Mouse (Mus musculus): ENCODE measurements around the gene Traip.

The Traip gene

DNA sequence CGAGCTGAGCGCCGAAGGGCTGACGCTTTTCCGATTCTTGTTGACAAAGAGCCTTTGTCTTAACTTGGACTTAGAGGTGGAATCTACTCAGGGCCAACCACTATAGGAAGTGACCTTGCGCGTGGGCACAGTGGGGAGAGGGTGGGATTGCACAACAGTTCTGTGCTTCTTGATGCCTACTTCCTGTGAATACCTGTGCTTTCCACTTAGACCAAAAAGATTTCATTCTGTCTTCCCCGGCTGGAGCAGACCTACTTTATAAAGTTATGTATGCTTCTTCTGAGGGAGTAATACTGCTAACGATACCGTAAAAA is at the start of gene Traip:
Traip (plus strand) TSS at position 215 of the 314 bp plus-strand sequence.
- DNase-seq (ENCODE audit: low spot score) = no peak

DNA sequence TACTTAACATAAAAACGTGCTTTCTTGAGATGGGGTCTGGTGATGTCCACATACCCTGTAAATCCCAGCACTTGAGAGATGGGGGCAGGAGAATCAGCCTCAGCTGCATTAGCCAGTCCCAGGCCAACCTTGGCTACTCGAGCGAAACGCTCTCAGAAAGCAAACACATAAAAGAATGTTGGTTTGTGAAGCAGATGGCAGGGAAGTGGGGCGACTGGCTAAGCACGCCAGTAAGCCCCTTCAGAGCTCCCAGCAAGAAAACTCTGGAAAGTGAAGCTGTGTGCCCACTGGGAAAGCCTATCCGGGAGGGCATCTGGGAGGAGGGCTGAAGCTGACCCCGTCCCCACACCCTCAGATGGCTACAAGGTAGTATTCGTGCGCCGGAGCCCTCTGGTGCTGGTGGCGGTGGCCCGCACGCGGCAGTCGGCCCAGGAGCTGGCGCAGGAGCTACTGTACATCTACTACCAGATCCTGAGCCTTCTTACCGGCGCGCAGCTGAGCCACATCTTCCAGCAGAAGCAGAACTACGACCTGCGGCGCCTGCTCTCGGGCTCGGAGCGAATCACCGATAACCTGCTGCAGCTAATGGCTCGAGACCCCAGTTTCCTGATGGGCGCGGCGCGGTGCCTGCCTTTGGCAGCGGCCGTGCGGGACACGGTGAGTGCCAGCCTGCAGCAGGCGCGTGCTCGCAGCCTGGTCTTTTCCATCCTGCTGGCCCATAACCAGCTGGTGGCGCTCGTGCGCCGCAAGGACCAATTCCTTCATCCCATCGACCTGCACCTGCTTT is 48.9 kb upstream of the Traip start:
- DNase-seq (ENCODE audit: low spot score) = peak; percentile 90

DNA sequence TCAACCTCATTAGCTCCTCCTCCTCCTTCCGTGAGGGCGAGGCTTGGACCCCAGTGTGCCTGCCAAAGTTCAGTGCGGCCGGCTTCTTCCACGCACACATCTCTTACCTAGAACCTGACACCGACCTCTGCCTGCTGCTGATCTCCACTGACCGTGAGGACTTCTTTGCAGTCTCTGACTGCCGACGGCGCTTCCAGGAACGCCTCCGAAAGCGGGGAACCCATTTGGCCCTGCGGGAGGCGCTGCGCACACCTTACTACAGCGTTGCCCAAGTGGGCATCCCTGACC is 48.4 kb upstream of the Traip start:
- DNase-seq (ENCODE audit: low spot score) = no peak

DNA sequence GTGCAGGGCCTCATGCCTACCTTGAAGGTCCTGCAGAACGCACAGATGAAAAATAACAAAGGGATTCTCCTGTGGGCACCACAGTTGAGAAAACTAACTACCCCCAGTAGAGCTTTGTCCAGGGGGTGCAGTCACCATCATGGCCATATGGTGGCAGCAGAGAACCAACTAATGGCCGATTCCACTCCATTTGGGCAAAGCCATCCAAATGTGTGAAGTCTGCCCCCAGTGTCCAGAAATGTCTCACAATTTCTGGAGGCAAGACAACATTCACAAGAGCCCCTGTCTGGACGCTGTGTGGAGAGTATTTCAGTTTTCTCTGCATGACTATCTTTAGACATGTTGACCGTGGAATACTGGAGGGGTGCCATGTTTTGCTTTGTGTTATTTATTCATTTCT is 45.2 kb upstream of the Traip start:
- peak; percentile 96 for DNase-seq (ENCODE audit: low spot score)

DNA sequence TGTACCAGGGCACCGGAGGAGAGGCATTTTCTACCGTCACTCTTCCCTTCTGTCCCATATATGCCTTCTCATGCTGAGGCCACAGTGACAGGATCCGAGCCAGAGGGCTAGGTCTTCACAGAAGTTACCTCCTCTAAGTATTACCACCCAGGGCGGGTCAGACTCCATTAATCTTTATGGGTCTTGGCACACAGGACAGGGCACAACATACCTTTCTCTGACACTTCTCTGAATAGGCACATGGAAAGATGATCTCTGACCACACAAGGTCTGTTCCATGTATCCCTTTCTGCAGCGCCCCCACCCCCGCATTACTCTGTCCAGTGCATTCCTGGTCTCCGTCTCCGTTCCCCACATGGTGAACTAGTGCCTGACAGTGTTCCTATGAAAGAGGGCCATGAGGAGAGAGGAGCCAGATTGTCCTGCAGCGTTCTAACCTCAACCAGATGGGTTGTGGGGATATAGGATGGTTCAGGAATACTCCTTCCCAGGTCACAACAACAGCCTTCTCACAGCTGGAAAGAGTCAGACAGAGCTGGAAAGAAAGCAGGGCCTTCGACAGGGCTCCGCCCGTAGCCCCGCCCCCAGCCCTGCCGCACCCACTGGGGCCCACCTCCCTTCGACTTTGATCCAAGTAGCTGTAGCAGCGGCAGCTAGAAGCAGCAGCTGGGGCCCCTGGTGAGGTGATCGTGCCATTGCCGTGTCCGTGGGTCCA is 43.5 kb upstream of the Traip start, which contains the start of gene Mst1r:
Mst1r (plus strand) TSS at position 622 of the 715 bp plus-strand sequence.
- DNase-seq (ENCODE audit: low spot score) = peak; percentile 68

GRCm38 (mm10) chr9:107906967-107907800 is 42.8 kb upstream of the Traip start:
- DNase-seq (ENCODE audit: low spot score) = no peak

- DNase-seq (ENCODE audit: low spot score) = no peak
These were observed 42.2 kb upstream of the Traip start for GRCm38 (mm10) chr9:107907801-107908120.

DNA sequence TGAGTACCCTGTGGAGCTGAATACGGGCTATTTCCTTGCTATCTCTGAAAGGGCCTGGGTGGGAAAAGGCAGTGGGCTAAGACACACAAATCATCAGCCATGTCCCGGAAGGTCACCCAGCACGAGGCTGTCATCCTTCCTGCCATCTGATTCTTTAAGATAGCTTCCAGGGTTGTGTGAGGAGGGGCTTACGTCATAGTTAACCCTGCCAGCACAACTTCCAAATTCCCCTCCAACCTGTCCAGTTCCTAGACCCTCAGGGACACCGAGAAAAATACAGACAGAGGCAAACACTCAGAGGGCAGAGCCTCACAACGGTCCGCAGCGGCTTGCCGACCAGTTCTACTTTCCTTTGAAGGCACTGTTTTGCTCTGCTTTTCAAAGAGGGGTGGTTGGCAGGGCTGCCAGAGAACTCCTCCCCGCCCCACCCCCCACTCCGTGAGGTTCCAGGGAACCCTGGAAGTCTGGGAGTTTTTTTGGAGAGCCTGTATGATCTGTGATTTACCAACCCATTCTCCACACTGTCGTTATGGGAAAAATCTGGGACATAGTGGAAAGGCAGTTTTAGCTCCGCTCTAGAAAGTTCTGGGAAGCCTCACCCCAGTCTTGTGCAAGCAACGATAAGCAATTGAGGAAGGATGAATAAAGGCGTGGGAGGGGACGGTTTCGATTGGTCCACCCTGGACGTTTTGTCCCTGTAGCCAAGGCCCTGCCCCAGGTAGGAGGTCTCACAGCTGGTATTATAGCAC is 41.4 kb upstream of the Traip start:
- no peak for DNase-seq (ENCODE audit: low spot score)

GRCm38 (mm10) chr9:107910025-107910769 is 39.7 kb upstream of the Traip start:
- DNase-seq (ENCODE audit: low spot score) = no peak

GRCm38 (mm10) chr9:107914764-107915420 is 35.0 kb upstream of the Traip start:
- DNase-seq (ENCODE audit: low spot score) = no peak

DNA sequence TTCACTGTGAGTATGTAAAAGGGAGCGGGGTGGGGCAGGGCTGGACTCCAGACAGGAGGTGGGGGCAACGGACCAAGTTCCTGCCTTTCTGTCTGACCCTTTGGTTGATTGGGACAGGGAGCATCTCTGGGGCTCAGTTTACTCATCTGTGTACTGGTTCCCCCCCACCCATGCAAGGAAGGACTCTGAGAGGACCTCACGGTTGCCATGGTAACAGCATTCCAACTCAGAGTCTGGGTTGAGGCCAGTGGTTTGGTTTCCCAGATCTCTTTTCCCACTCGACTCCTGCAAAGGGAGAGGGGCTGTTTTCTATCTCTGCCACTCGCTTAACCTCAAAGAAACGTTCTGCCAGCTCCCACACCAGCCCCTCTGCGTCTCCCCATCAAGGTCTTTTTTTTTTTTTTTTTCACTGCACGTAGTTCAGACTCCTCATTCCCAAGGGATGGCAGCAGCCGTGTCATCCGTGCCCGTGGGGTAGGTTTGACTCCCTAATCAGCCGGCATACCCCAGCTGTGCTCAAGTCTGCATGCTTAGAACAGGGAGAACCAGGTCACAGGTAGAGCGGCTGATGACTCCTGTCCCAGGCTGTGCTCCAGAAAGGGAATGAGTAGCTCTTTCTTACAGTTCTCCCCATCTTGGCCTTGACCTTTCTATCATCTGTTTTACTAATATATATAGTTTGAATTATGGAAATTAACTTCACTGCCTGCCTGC is 31.9 kb upstream of the Traip start:
- DNase-seq (ENCODE audit: low spot score) = peak; percentile 70

DNA sequence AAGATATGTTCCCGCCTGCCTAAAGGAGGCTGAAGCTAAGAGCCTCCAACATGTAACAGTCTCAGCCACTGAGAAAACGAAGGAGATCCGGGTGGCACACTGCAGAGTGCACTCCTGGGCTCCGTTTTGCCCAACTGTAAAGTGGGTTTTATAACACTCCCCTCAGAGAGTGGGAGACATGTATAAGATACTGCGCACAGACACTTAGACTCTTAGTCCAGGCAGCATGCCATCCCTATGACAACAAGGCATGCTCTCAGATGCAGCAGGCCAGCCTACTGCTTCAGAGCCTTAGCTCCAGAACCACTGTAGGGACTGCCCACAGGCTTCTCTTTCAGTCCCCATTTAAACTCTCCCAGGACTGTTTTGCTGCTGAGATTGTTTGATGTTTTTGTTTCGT is 31.1 kb upstream of the Traip start:
- no peak for DNase-seq (ENCODE audit: low spot score)

DNA sequence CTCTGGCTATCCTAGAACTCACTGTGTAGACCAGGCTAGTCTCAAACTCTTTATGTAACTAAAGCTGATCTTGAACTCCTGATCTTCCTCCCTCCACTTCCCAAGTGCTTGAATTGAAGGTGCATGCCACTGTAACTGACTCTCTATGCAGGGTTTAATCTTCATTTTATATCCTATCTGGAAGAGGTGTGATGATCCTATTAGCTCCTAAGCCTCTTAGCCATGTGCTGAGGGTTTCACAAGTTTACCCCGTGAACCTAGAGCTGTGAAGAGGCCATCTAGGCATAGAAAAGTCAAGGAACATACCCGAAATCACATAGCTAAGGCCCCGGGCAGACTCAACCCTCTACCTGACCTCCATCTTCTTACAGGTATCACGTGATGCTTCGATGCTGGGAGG is 30.5 kb upstream of the Traip start:
- DNase-seq (ENCODE audit: low spot score) = no peak

- peak; percentile 63 for DNase-seq (ENCODE audit: low spot score)
These were observed 26.9 kb upstream of the Traip start for GRCm38 (mm10) chr9:107923021-107923420.

DNA sequence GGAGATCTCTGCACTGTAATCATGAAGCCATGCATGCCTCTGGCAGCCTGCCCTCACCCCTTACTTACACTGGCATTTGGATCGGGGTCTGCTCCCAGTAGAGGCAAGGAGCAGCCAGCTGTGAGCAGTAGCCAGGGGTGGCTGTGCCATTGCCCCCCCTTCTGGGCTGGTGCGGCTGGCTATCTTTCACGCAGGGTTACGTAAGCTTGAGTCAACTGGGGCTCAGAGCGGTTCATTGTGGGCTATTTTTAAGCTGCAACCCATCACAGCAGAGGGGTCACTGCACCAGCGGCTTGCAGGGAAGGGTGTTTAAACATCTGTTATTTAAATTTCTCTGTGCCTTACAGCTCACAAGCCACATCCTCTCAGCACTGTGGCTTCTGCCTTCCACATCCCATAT is 26.0 kb upstream of the Traip start:
- DNase-seq (ENCODE audit: low spot score) = no peak

GRCm38 (mm10) chr9:107925251-107925650 is 24.7 kb upstream of the Traip start:
- DNase-seq (ENCODE audit: low spot score) = no peak

DNA sequence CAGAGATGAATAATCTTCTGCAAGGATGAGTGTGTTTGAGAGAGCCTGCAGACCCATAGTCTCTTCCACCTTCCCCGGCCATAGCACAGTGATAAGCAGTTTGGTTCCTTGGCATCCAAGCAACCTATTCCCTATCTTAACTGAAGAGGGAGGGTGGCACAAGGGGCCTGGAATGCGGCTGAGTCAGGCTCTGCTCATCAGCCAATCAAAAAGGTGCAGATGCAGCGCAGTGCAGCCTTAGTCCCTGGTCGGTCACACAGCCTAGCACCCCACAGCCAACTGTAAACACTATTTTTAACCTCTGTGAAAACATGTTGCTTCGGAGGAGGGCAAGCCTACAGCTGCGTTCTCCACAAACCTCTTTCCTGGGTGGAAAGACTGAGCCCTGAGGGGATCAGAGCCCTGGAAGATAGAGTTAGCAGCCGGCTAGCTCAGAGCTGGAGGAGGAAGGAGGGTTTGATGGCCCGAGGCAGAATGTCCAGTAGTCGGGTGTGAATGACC is 23.0 kb upstream of the Traip start:
- no peak for DNase-seq (ENCODE audit: low spot score)

DNA sequence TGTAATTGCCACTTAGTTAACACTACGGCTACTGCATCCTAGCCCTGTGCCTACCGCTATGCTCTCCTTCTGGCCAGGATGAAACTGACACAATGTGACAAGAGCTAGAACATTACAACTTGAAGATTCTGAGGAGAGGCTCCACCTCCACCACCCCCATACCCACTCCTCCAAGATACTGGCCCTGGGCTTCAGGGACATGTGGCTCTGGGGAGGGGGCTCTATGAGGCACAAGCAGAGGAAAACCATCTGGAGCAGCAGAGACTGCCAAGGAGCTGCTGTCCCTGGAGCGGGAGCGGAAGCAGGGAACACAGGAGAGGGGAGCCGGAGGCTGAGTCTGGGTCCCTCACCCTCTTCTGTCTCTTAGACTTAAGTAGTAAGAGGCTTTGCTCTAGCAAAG is 22.2 kb upstream of the Traip start:
- DNase-seq (ENCODE audit: low spot score) = no peak

GRCm38 (mm10) chr9:107928169-107928568 is 21.8 kb upstream of the Traip start, which contains the start of gene Actl11:
TSS of gene Actl11 (plus strand) at chr9:107928469.
- no peak for DNase-seq (ENCODE audit: low spot score)

DNA sequence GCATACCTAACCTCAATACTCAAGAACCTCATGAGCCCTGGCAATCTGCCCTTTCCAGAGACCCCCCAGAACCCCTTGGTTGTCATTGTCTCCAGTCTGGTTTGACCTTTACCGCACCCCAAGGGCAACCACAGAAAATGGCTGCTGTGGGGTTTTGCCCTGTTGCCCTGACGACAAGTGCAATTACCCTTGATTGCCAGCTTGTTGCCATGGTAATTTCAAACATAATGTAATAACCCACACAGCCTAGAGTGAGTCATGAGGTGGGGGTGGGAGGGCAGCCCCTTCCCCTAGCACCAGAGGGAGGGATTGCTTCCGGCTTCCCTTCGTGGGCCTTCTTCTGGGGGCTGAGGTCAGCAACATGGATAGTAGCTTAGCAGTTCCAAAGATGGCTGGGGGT is 17.7 kb upstream of the Traip start:
- no peak for DNase-seq (ENCODE audit: low spot score)
